19 mouse cellular contexts compared by ENCODE assay signal in genomic region chr16:43069666-43070295, GRCm38 (mm10).
DNase-seq lines count a peak whose midpoint lies in the region; ATAC-seq and TF ChIP-seq lines count a peak whose summit lies in the region.
"Had no signal": no experiment of that assay in that cellular context is flagged by ENCODE, and none has a peak within 500 bp of the region (broad histone marks: within the 10 kb centered on the region; RNA-seq: fewer than 3 reads in every experiment).

No protein-coding gene starts in this region.

- TF ChIP-seq CTCF in thymus, adult 2 months (IDR thresholded peaks at IDR 0.05; ENCODE audit: borderline replicate concordance, control insufficient read depth, extremely low read depth, insufficient read depth, low read length, poor library complexity): no peak

- 76% methylated on average over 3 of the region's 3 CpGs for WGBS in liver, embryonic 11.5 days
- WGBS in stomach, embryonic 15.5 days: 64% methylated on average over 3 of the region's 3 CpGs
- 98% methylated on average over 3 of the region's 3 CpGs for WGBS in thymus, adult 2 months

- no peaks in the 10 kb centered on the region for H3K27me3 ChIP-seq in liver, embryonic 11.5 days (replicated peaks; ENCODE audit: control insufficient read depth, insufficient read depth, low read length)
- no peaks in the 10 kb centered on the region for H3K27me3 ChIP-seq in stomach, embryonic 15.5 days (replicated peaks)
- no peaks in the 10 kb centered on the region for H3K27me3 ChIP-seq in thymus, adult 2 months (ENCODE audit: control insufficient read depth, insufficient read depth, low read length)
- H3K27me3 ChIP-seq: forebrain, embryonic 12.5 days; heart, embryonic 13.5 days; hindbrain, embryonic 15.5 days; limb, embryonic 13.5 days had no signal

- H3K4me3 ChIP-seq in liver, embryonic 11.5 days (ENCODE audit: low read depth, low read length): no peak overlapping the region
- no peak overlapping the region for H3K4me3 ChIP-seq in stomach, embryonic 15.5 days (replicated peaks)
- no peak overlapping the region for H3K4me3 ChIP-seq in thymus, adult 2 months (ENCODE audit: control insufficient read depth, insufficient read depth, low read length)
- H3K4me3 ChIP-seq: forebrain, embryonic 12.5 days; heart, embryonic 13.5 days; hindbrain, embryonic 15.5 days; limb, embryonic 13.5 days had no signal

- H3K36me3 ChIP-seq in liver, embryonic 11.5 days (ENCODE audit: control insufficient read depth, insufficient read depth, low read length): no peaks in the 10 kb centered on the region
- H3K36me3 ChIP-seq in stomach, embryonic 15.5 days: no peaks in the 10 kb centered on the region
- no peaks in the 10 kb centered on the region for H3K36me3 ChIP-seq in thymus, adult 2 months (ENCODE audit: control insufficient read depth, insufficient read depth, low read length)
- H3K36me3 ChIP-seq: forebrain, embryonic 12.5 days; G1E; heart, embryonic 13.5 days; hindbrain, embryonic 15.5 days; limb, embryonic 13.5 days had no signal

- no peak overlapping the region for H3K27ac ChIP-seq in liver, embryonic 11.5 days (ENCODE audit: low read depth, low read length)
- H3K27ac ChIP-seq in stomach, embryonic 15.5 days: no peak overlapping the region; the same call in 1 of the 2 replicates
- no peak overlapping the region for H3K27ac ChIP-seq in thymus, adult 2 months (ENCODE audit: control insufficient read depth, insufficient read depth, low read length)
- H3K27ac ChIP-seq: forebrain, embryonic 12.5 days; heart, embryonic 13.5 days; hindbrain, embryonic 15.5 days; limb, embryonic 13.5 days had no signal

- no peak overlapping the region for H3K9ac ChIP-seq in liver, embryonic 11.5 days (ENCODE audit: low read depth, low read length)
- H3K9ac ChIP-seq in stomach, embryonic 15.5 days: no peak overlapping the region
- H3K9ac ChIP-seq: forebrain, embryonic 12.5 days; heart, embryonic 13.5 days; hindbrain, embryonic 15.5 days; limb, embryonic 13.5 days had no signal

- no peak for TF ChIP-seq POLR2A in thymus, adult 2 months (IDR thresholded peaks at IDR 0.05; ENCODE audit: control insufficient read depth, extremely low read depth, insufficient read depth, low read length, poor library complexity)

- ATAC-seq in liver, embryonic 11.5 days (replicated peaks; ENCODE audit: low FRiP score): peak; percentile 60; the same call in 1 of the 2 replicates
- ATAC-seq in stomach, embryonic 15.5 days (ENCODE audit: insufficient read depth, low FRiP score, low read depth): peak; percentile 86
- ATAC-seq: CD4-positive, CD25-positive, alpha-beta regulatory T cell, adult 4 months had no signal

- H3K4me1 ChIP-seq in liver, embryonic 11.5 days (replicated peaks; ENCODE audit: control insufficient read depth, insufficient read depth, low read length): no peaks in the 10 kb centered on the region
- H3K4me1 ChIP-seq in stomach, embryonic 15.5 days: no peaks in the 10 kb centered on the region
- no peaks in the 10 kb centered on the region for H3K4me1 ChIP-seq in thymus, adult 2 months (replicated peaks; ENCODE audit: control insufficient read depth, insufficient read depth, low read length)
- H3K4me1 ChIP-seq: hindbrain, embryonic 15.5 days; limb, embryonic 13.5 days had no signal

- no peaks in the 10 kb centered on the region for H3K9me3 ChIP-seq in liver, embryonic 11.5 days (ENCODE audit: control insufficient read depth, low read length)
- H3K9me3 ChIP-seq in stomach, embryonic 15.5 days: no peaks in the 10 kb centered on the region
- H3K9me3 ChIP-seq: forebrain, embryonic 12.5 days; G1E; heart, embryonic 13.5 days; hindbrain, embryonic 15.5 days; limb, embryonic 13.5 days had no signal

- no peak overlapping the region for H3K4me2 ChIP-seq in liver, embryonic 11.5 days
- no peak overlapping the region for H3K4me2 ChIP-seq in stomach, embryonic 15.5 days
- H3K4me2 ChIP-seq: forebrain, embryonic 12.5 days; heart, embryonic 13.5 days; hindbrain, embryonic 15.5 days; limb, embryonic 13.5 days had no signal

- peak; percentile 11 for DNase-seq in adrenal gland, adult 2 months
- DNase-seq in adrenal gland, postnatal 25 days: no peak
- DNase-seq in kidney, adult 9 months: peak; percentile 75
- DNase-seq in liver, embryonic 11.5 days (ENCODE audit: low spot score): no peak
- DNase-seq in gastrocnemius, postnatal 4 days (ENCODE audit: low spot score in 2 of 2): no peak
- DNase-seq in left cerebral cortex, adult 18-20 months (ENCODE audit: low spot score in 2 of 2): no peak
- DNase-seq in thymus, adult 2 months: no peak
- DNase-seq: cerebellum, postnatal 10 days; heart, postnatal 36 days; lung, postnatal 10 days; right cerebral cortex, adult 18-20 months; spleen, adult 18-20 months had no signal

Comparison
In these comparisons a context has a peak if more than half of its experiments do, and no peak if none do; other contexts are left out.
1. DNase-seq: peak in adrenal gland, adult 2 months (single experiment) and kidney, adult 9 months (single experiment); none in adrenal gland, postnatal 25 days (single experiment), liver, embryonic 11.5 days (single experiment), gastrocnemius, postnatal 4 days (0 of 2), left cerebral cortex, adult 18-20 months (0 of 2) and thymus, adult 2 months (single experiment).